In the genomic region with DNA sequence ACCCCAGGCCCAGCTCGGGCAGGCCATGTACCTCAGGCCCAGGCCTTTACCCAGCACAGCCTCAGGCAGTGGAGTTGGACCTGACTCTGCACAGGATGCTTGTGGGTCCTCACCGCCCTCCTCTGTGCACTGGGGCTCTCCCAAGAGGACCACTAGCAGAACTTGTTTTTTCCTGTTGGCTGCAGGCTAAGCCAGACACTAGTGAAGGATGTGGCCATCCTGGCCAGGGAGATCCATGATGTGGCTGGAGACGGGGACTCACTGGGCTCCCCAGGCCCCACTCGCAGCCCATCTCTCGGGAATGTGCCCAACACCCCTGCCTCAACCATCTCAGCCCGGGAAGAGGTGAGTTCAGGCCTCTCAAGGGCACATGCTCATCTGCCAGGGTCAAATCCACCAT, we compare ENCODE assay signal across 9 mouse cellular contexts. TPM values are rescaled to one million over a fixed set of nuclear protein-coding genes. Genes with fewer than 3 reads are reported as not detected.
DNase-seq lines count a peak whose midpoint lies in the region; ATAC-seq and TF ChIP-seq lines count a peak whose summit lies in the region.
"Had no signal": no experiment of that assay in that cellular context is flagged by ENCODE, and none has a peak within 500 bp of the region (broad histone marks: within the 10 kb centered on the region; RNA-seq: fewer than 3 reads in every experiment).

No protein-coding gene starts in this region.

- H3K27ac ChIP-seq in neural tube, embryonic 12.5 days = 0 out of 2 replicates have a peak overlapping the region, but pooled peaks have one; percentile 1
- peak overlapping the region; percentile 26; the same call in 1 of the 2 replicates for H3K27ac ChIP-seq in hindbrain, embryonic 16.5 days (ENCODE audit: low read depth, low read length)
- peak overlapping the region; percentile 84 for H3K27ac ChIP-seq in stomach, embryonic 15.5 days
- no peak overlapping the region for H3K27ac ChIP-seq in thymus, adult 2 months (ENCODE audit: control insufficient read depth, insufficient read depth, low read length)

- no peak overlapping the region for H3K4me3 ChIP-seq in neural tube, embryonic 12.5 days
- no peak overlapping the region for H3K4me3 ChIP-seq in hindbrain, embryonic 16.5 days (ENCODE audit: low read length)
- no peak overlapping the region for H3K4me3 ChIP-seq in stomach, embryonic 15.5 days (replicated peaks)
- H3K4me3 ChIP-seq in thymus, adult 2 months (ENCODE audit: control insufficient read depth, insufficient read depth, low read length) = no peak overlapping the region

- WGBS in neural tube, embryonic 12.5 days = 75% methylated on average over 6 of the region's 6 CpGs
- WGBS in hindbrain, embryonic 16.5 days = 62% methylated on average over 6 of the region's 6 CpGs
- WGBS in stomach, embryonic 15.5 days = 52% methylated on average over 6 of the region's 6 CpGs
- 71% methylated on average over 6 of the region's 6 CpGs for WGBS in thymus, adult 2 months

- H3K4me1 ChIP-seq in neural tube, embryonic 12.5 days = peaks cover 15% of the 10 kb centered on the region
- peaks cover 12% of the 10 kb centered on the region for H3K4me1 ChIP-seq in hindbrain, embryonic 16.5 days (ENCODE audit: control insufficient read depth, insufficient read depth, low read depth, low read length)
- peaks cover 19% of the 10 kb centered on the region for H3K4me1 ChIP-seq in stomach, embryonic 15.5 days
- H3K4me1 ChIP-seq in thymus, adult 2 months (replicated peaks; ENCODE audit: control insufficient read depth, insufficient read depth, low read length) = peaks cover 17% of the 10 kb centered on the region

- H3K9me3 ChIP-seq in neural tube, embryonic 12.5 days = no peaks in the 10 kb centered on the region
- no peaks in the 10 kb centered on the region for H3K9me3 ChIP-seq in hindbrain, embryonic 16.5 days (ENCODE audit: control insufficient read depth, low read length)
- H3K9me3 ChIP-seq in stomach, embryonic 15.5 days = no peaks in the 10 kb centered on the region

- 0 out of 2 replicates have a peak, but pooled peaks have one; percentile 2 for ATAC-seq in neural tube, embryonic 12.5 days (ENCODE audit: low FRiP score, low read depth)
- 0 out of 2 replicates have a peak, but pooled peaks have one; percentile 2 for ATAC-seq in hindbrain, embryonic 16.5 days
- ATAC-seq in stomach, embryonic 15.5 days (ENCODE audit: insufficient read depth, low FRiP score, low read depth) = no peak; the same call in 1 of the 2 replicates
- ATAC-seq in megakaryocyte-erythroid progenitor cell, adult 5-6 weeks (replicated peaks; ENCODE audit: low FRiP score, low TSS enrichment, poor library complexity, severe bottlenecking) = no peak

- peak; percentile 8 to 19 for DNase-seq in cerebellum, postnatal 14 days
- DNase-seq in cerebellum, adult 9-10 months = no peak
- DNase-seq in neural tube, embryonic 10.5 days (ENCODE audit: extremely low spot score, low spot score) = no peak
- DNase-seq in thymus, adult 2 months = no peak

- no peak overlapping the region for H3K4me2 ChIP-seq in neural tube, embryonic 12.5 days (replicated peaks)
- no peak overlapping the region for H3K4me2 ChIP-seq in hindbrain, embryonic 16.5 days (ENCODE audit: low read length)
- H3K4me2 ChIP-seq in stomach, embryonic 15.5 days = no peak overlapping the region

- no peak for TF ChIP-seq POLR2A in thymus, adult 2 months (IDR thresholded peaks at IDR 0.05; ENCODE audit: control insufficient read depth, extremely low read depth, insufficient read depth, low read length, poor library complexity)

- peaks cover 55% of the 10 kb centered on the region for H3K36me3 ChIP-seq in neural tube, embryonic 12.5 days
- peaks cover 35% of the 10 kb centered on the region for H3K36me3 ChIP-seq in hindbrain, embryonic 16.5 days (ENCODE audit: control insufficient read depth, insufficient read depth, low read length)
- peaks cover 21% of the 10 kb centered on the region for H3K36me3 ChIP-seq in stomach, embryonic 15.5 days
- no peaks in the 10 kb centered on the region for H3K36me3 ChIP-seq in thymus, adult 2 months (ENCODE audit: control insufficient read depth, insufficient read depth, low read length)

- TF ChIP-seq CTCF in thymus, adult 2 months (IDR thresholded peaks at IDR 0.05; ENCODE audit: borderline replicate concordance, control insufficient read depth, extremely low read depth, insufficient read depth, low read length, poor library complexity) = no peak

- 0 out of 2 replicates have a peak overlapping the region, but pooled peaks have one; percentile 35 for H3K9ac ChIP-seq in neural tube, embryonic 12.5 days
- H3K9ac ChIP-seq in hindbrain, embryonic 16.5 days (ENCODE audit: low read depth, low read length) = no peak overlapping the region
- H3K9ac ChIP-seq in stomach, embryonic 15.5 days = no peak overlapping the region

- no peaks in the 10 kb centered on the region for H3K27me3 ChIP-seq in neural tube, embryonic 12.5 days (replicated peaks)
- H3K27me3 ChIP-seq in hindbrain, embryonic 16.5 days (replicated peaks; ENCODE audit: control insufficient read depth, insufficient read depth, low read length) = no peaks in the 10 kb centered on the region
- H3K27me3 ChIP-seq in stomach, embryonic 15.5 days (replicated peaks) = no peaks in the 10 kb centered on the region
- H3K27me3 ChIP-seq in thymus, adult 2 months (ENCODE audit: control insufficient read depth, insufficient read depth, low read length) = no peaks in the 10 kb centered on the region

RNA-seq across cellular contexts. Expression of a gene that starts 17.7 kb away (rescaled TPM):
- 5.1 and 5.8 TPM in 2 replicates for polyA plus RNA-seq in neural tube, embryonic 12.5 days (2016; fragmentation: Nextera tagmentation; extraction: Ambion mirVana)
- polyA plus RNA-seq in hindbrain, embryonic 16.5 days (2015; fragmentation: Nextera tagmentation; extraction: Ambion mirVana) = 5.6 and 7.0 TPM in 2 replicates
- polyA plus RNA-seq in stomach, embryonic 15.5 days (2015; fragmentation: Nextera tagmentation; extraction: Ambion mirVana) = 14.5 and 16.8 TPM in 2 replicates
- polyA plus RNA-seq in thymus, adult 2 months (2012; rRNA removed) = 82.3 and 99.8 TPM in 2 replicates
- 1.2 TPM in 1 of 2 replicates, not detected in the other for total RNA-seq in megakaryocyte-erythroid progenitor cell, adult 5-6 weeks (2014; fragmentation: Nextera tagmentation)
- 0.14 and 0.46 TPM in 2 replicates for total RNA-seq in megakaryocyte-erythroid progenitor cell, adult 5-6 weeks (2017)
- polyA plus RNA-seq: C2C12 had no signal

RNA-seq across cellular contexts. Expression of a gene that starts 22.5 kb away (rescaled TPM):
- 22.2 and 23.2 TPM in 2 replicates for polyA plus RNA-seq in neural tube, embryonic 12.5 days (2016; fragmentation: Nextera tagmentation; extraction: Ambion mirVana)
- polyA plus RNA-seq in hindbrain, embryonic 16.5 days (2015; fragmentation: Nextera tagmentation; extraction: Ambion mirVana) = 29.5 and 30.6 TPM in 2 replicates
- 24.3 and 24.6 TPM in 2 replicates for polyA plus RNA-seq in stomach, embryonic 15.5 days (2015; fragmentation: Nextera tagmentation; extraction: Ambion mirVana)
- 21.1 and 22.8 TPM in 2 replicates for polyA plus RNA-seq in thymus, adult 2 months (2012; rRNA removed)
- total RNA-seq in megakaryocyte-erythroid progenitor cell, adult 5-6 weeks (2014; fragmentation: Nextera tagmentation) = 0.07 and 2.0 TPM in 2 replicates
- total RNA-seq in megakaryocyte-erythroid progenitor cell, adult 5-6 weeks (2017) = 0.11 and 20.5 TPM in 2 replicates

RNA-seq across cellular contexts. Expression of a gene that starts 59.7 kb away (rescaled TPM):
- polyA plus RNA-seq in neural tube, embryonic 12.5 days (2016; fragmentation: Nextera tagmentation; extraction: Ambion mirVana) = 0.93 and 1.2 TPM in 2 replicates
- 3.4 and 3.7 TPM in 2 replicates for polyA plus RNA-seq in hindbrain, embryonic 16.5 days (2015; fragmentation: Nextera tagmentation; extraction: Ambion mirVana)
- polyA plus RNA-seq in stomach, embryonic 15.5 days (2015; fragmentation: Nextera tagmentation; extraction: Ambion mirVana) = 3.8 and 4.7 TPM in 2 replicates
- 3.3 and 4.0 TPM in 2 replicates for polyA plus RNA-seq in thymus, adult 2 months (2012; rRNA removed)
- total RNA-seq in megakaryocyte-erythroid progenitor cell, adult 5-6 weeks (2014; fragmentation: Nextera tagmentation) = not detected in 2 replicates
- total RNA-seq in megakaryocyte-erythroid progenitor cell, adult 5-6 weeks (2017) = not detected in 2 replicates

Comparison
In these comparisons a context has a peak if more than half of its experiments do, and no peak if none do; other contexts are left out.
1. DNase-seq: peak in cerebellum, postnatal 14 days (2 of 2); none in cerebellum, adult 9-10 months (single experiment), neural tube, embryonic 10.5 days (single experiment) and thymus, adult 2 months (single experiment).
2. ATAC-seq: peak in neural tube, embryonic 12.5 days (single experiment) and hindbrain, embryonic 16.5 days (single experiment); none in stomach, embryonic 15.5 days (single experiment) and megakaryocyte-erythroid progenitor cell, adult 5-6 weeks (single experiment).